Mouse (Mus musculus): ENCODE results near the gene Unc119b. TPM values are rescaled to one million over a fixed set of nuclear protein-coding genes. Genes with fewer than 3 reads are reported as not detected.

The Unc119b gene
- polyA plus RNA-seq, 1 experiment from 2014 or later: 10.1 TPM

GRCm38 (mm10) chr5:115127421-115128179 lies 7.2 kb downstream of the Unc119b start:
- no peak overlapping the region for H3K4me2 ChIP-seq (replicated peaks; ENCODE audit: low read depth)
- no peaks in the 10 kb centered on the region for H3K9me3 ChIP-seq (ENCODE audit: control insufficient read depth)
- H3K27ac ChIP-seq (ENCODE audit: low read depth, low read length): no peak overlapping the region
- ATAC-seq: no peak
- H3K36me3 ChIP-seq (ENCODE audit: control insufficient read depth, insufficient read depth): peaks cover 58% of the 10 kb centered on the region
- no peaks in the 10 kb centered on the region for H3K4me1 ChIP-seq (replicated peaks; ENCODE audit: control insufficient read depth, insufficient read depth, low read length)
- WGBS: 91% methylated on average over 22 of the region's 22 CpGs
- no peak overlapping the region for H3K9ac ChIP-seq (ENCODE audit: low read depth, low read length)
- H3K27me3 ChIP-seq (replicated peaks; ENCODE audit: control insufficient read depth, insufficient read depth, low read length): no peaks in the 10 kb centered on the region
- H3K4me3 ChIP-seq (ENCODE audit: low read depth, low read length): no peak overlapping the region
- TF ChIP-seq CTCF (IDR thresholded peaks at IDR 0.05; ENCODE audit: low read depth): no peak

DNA sequence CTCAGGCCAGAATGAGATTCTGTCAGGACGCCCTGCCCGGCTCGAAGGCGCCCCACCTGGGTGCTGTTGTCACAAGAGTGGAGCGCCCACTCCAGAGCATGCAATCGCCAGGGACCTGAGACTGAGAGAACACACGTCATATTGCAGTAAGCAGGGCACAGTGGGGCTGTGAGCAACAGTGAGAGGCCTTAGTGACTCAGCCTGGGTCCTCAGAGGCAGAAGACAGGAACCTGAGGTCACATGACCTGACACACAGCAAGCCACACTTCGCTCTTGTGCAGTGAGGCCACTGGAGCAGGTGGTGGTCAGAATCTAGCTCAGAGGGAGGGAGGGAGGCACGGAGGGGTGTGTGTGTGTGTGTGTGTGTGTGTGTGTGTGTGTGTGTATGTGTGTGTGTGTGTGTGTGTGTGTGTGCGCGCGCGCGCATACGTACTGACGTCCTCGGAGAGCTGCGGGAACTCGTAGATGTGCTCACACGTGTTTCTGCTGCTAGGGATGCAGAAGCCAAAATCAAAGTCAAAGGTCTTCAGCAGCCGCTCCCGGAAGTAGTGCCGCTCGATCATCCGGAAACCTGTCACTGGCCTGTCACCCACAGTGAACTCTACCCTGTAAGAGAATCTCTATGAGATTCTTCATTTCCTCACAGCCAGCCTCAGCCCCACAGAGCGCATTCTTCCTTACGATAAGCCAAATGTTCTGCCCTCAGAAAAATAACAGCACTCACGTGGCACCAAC lies 8.0 kb downstream of the Unc119b start:
- H3K27ac ChIP-seq (ENCODE audit: low read depth, low read length): no peak overlapping the region
- no peaks in the 10 kb centered on the region for H3K27me3 ChIP-seq (replicated peaks; ENCODE audit: control insufficient read depth, insufficient read depth, low read length)
- H3K4me1 ChIP-seq (replicated peaks; ENCODE audit: control insufficient read depth, insufficient read depth, low read length): no peaks in the 10 kb centered on the region
- no peak overlapping the region for H3K4me3 ChIP-seq (ENCODE audit: low read depth, low read length)
- WGBS: 89% methylated on average over 28 of the region's 28 CpGs
- no peak for TF ChIP-seq CTCF (IDR thresholded peaks at IDR 0.05; ENCODE audit: low read depth)
- no peaks in the 10 kb centered on the region for H3K9me3 ChIP-seq (ENCODE audit: control insufficient read depth)
- no peak overlapping the region for H3K4me2 ChIP-seq (replicated peaks; ENCODE audit: low read depth)
- peaks cover 58% of the 10 kb centered on the region for H3K36me3 ChIP-seq (ENCODE audit: control insufficient read depth, insufficient read depth)
- no peak for ATAC-seq
- no peak overlapping the region for H3K9ac ChIP-seq (ENCODE audit: low read depth, low read length)

- Histone ChIP-seq H3K4me3 (ENCODE audit: low read depth, low read length) (no peak overlapping the region), H3K27ac (ENCODE audit: low read depth, low read length) (0 out of 2 replicates have a peak overlapping the region, but pooled peaks have one; percentile 1), H3K36me3 (ENCODE audit: control insufficient read depth, insufficient read depth) (peaks cover 58% of the 10 kb centered on the region), H3K4me2 (replicated peaks; ENCODE audit: low read depth) (0 out of 2 replicates have a peak overlapping the region, but pooled peaks have one; percentile 10), H3K4me1 (replicated peaks; ENCODE audit: control insufficient read depth, insufficient read depth, low read length) (no peaks in the 10 kb centered on the region), H3K27me3 (replicated peaks; ENCODE audit: control insufficient read depth, insufficient read depth, low read length) (no peaks in the 10 kb centered on the region), H3K9ac (ENCODE audit: low read depth, low read length) (no peak overlapping the region), H3K9me3 (ENCODE audit: control insufficient read depth) (no peaks in the 10 kb centered on the region)
- TF ChIP-seq CTCF (IDR thresholded peaks at IDR 0.05; ENCODE audit: low read depth): peak; percentile 98
- peak; percentile 73 for ATAC-seq
- 25% methylated on average over 24 of the region's 24 CpGs for WGBS
These were observed 9.4 kb downstream of the Unc119b start for GRCm38 (mm10) chr5:115125211-115125871.

GRCm38 (mm10) chr5:115124690-115125089 lies 10.1 kb downstream of the Unc119b start:
- no peak overlapping the region for H3K9ac ChIP-seq (ENCODE audit: low read depth, low read length)
- H3K27me3 ChIP-seq (replicated peaks; ENCODE audit: control insufficient read depth, insufficient read depth, low read length): no peaks in the 10 kb centered on the region
- H3K4me2 ChIP-seq (replicated peaks; ENCODE audit: low read depth): no peak overlapping the region
- H3K36me3 ChIP-seq (ENCODE audit: control insufficient read depth, insufficient read depth): peaks cover 54% of the 10 kb centered on the region
- no peaks in the 10 kb centered on the region for H3K4me1 ChIP-seq (replicated peaks; ENCODE audit: control insufficient read depth, insufficient read depth, low read length)
- no peak overlapping the region for H3K27ac ChIP-seq (ENCODE audit: low read depth, low read length)
- no peak for TF ChIP-seq CTCF (IDR thresholded peaks at IDR 0.05; ENCODE audit: low read depth)
- H3K4me3 ChIP-seq (ENCODE audit: low read depth, low read length): no peak overlapping the region
- 96% methylated on average over 6 of the region's 6 CpGs for WGBS
- no peak for ATAC-seq
- no peaks in the 10 kb centered on the region for H3K9me3 ChIP-seq (ENCODE audit: control insufficient read depth)

- no peak for TF ChIP-seq CTCF (IDR thresholded peaks at IDR 0.05; ENCODE audit: low read depth)
- WGBS: 78% methylated on average over 5 of the region's 5 CpGs
These were observed 13.8 kb downstream of the Unc119b start for GRCm38 (mm10) chr5:115120978-115121377.

More at GRCm38 (mm10) chr5:115120978-115121377, 13.8 kb downstream of the Unc119b start:
- Histone ChIP-seq H3K4me2 (replicated peaks; ENCODE audit: low read depth) (no peak overlapping the region), H3K4me1 (replicated peaks; ENCODE audit: control insufficient read depth, insufficient read depth, low read length) (no peaks in the 10 kb centered on the region), H3K4me3 (ENCODE audit: low read depth, low read length) (no peak overlapping the region), H3K27me3 (replicated peaks; ENCODE audit: control insufficient read depth, insufficient read depth, low read length) (no peaks in the 10 kb centered on the region), H3K9me3 (ENCODE audit: control insufficient read depth) (no peaks in the 10 kb centered on the region), H3K36me3 (ENCODE audit: control insufficient read depth, insufficient read depth) (peaks cover 37% of the 10 kb centered on the region), H3K27ac (ENCODE audit: low read depth, low read length) (no peak overlapping the region), H3K9ac (ENCODE audit: low read depth, low read length) (no peak overlapping the region)
- no peak for ATAC-seq
